Mouse (Mus musculus) myocyte (in vitro differentiated cells): ENCODE results near the gene Cma2.

Experiments
- E2F4 ChIP-seq: IDR thresholded peaks from one replicate; pipeline ENCODE4 v1.6.1; 2011; ENCODE audit warnings: mild to moderate bottlenecking, control low read depth, moderate library complexity; ENCODE audit not compliant: insufficient read depth
- MYOG ChIP-seq, 3 experiments: IDR thresholded peaks; one replicate each; pipeline ENCODE4 v1.6.1; 2011; ENCODE audit warnings: control low read depth in 2 of 3, low read depth in 2 of 3, mild to moderate bottlenecking in 2 of 3; ENCODE audit not compliant: insufficient read length in 2 of 3, control insufficient read depth in 1 of 3, insufficient read depth in 1 of 3
- POLR2A ChIP-seq: IDR thresholded peaks from one replicate; pipeline ENCODE4 v1.6.1; 2011; ENCODE audit warnings: low read depth, mild to moderate bottlenecking, control low read depth, moderate library complexity; ENCODE audit not compliant: insufficient read length
- SRF ChIP-seq: IDR thresholded peaks from one replicate; pipeline ENCODE4 v1.6.1; 2011; ENCODE audit warnings: low read depth; ENCODE audit not compliant: control insufficient read depth, insufficient read length
- TCF12 ChIP-seq: IDR thresholded peaks from one replicate; pipeline ENCODE4 v1.6.1; 2011; ENCODE audit warnings: mild to moderate bottlenecking, control low read depth; ENCODE audit not compliant: poor library complexity, insufficient read depth, severe bottlenecking
- USF1 ChIP-seq: IDR thresholded peaks from one replicate; pipeline ENCODE4 v1.6.1; 2011; ENCODE audit warnings: low read depth, mild to moderate bottlenecking, control low read depth, moderate library complexity

GRCm38 (mm10) chr14:55943601-55944000 is 7.2 kb upstream of the Cma2 start:
- no peak for TF ChIP-seq TCF12
- no peak for TF ChIP-seq USF1
- TF ChIP-seq POLR2A: no peak
- no peak for TF ChIP-seq E2F4
- TF ChIP-seq SRF: no peak
- TF ChIP-seq MYOG (IDR thresholded peaks at IDR 0.05; ENCODE audit: control insufficient read depth in 1 of 3, insufficient read depth in 1 of 3, insufficient read length in 2 of 3, low read depth in 2 of 3): no peak
